Mouse (Mus musculus): ENCODE measurements around the gene Tmem28. TPM values are rescaled to one million over a fixed set of nuclear protein-coding genes. Genes with fewer than 3 reads are reported as not detected.
A peak's percentile ranks its signal among the peaks of the same experiment; 100 is the strongest.

The Tmem28 gene
- polyA plus RNA-seq (2016; fragmentation: Nextera tagmentation; extraction: Ambion mirVana), result 0.10 and 0.11 TPM in 2 replicates

DNA sequence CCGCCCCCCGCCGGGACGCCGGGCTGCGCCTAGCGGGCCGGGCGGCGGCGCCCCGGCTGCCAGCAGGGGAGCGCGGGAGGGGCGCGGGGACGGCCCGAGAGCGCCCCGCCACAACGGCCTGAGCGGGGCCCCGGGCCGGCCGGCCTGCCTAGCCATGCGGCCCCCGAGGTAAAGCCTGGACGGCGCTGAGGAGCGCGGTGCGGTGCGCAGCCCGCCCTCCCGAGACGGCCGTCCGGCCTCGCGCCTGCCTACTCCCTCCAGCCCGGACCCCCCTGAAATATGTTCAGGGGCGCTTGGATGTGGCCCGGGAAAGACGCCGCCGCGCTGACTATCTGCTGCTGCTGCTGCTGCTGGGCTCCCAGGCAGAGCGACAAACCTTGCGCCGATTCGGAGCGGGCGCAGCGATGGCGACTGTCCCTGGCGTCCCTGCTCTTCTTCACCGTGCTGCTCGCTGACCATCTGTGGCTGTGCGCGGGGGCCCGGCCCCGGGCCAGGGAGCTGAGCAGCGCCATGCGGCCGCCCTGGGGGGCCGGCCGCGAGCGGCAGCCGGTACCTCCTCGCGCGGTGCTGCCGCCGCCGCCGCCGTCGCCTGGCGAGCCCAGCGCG, at the start of gene Tmem28:
Tmem28 (plus strand) TSS at position 232 of the 606 bp plus-strand sequence.
- Histone ChIP-seq H3K36me3 (no peaks in the 10 kb centered on the region), H3K9me3 (no peaks in the 10 kb centered on the region), H3K4me1 (replicated peaks) (no peaks in the 10 kb centered on the region), H3K9ac (replicated peaks) (peak within 1 kb of the TSS; percentile 42; the same call in 1 of the 2 replicates), H3K4me3 (replicated peaks) (peak within 1 kb of the TSS; percentile 53), H3K27me3 (peaks cover 90% of the 10 kb centered on the region), H3K4me2 (peak within 1 kb of the TSS; percentile 70), H3K27ac (no peak within 1 kb of the TSS)
- 30% methylated on average over 41 of the region's 82 CpGs for WGBS
- ATAC-seq (ENCODE audit: insufficient number of reproducible peaks, insufficient read depth, low FRiP score, low TSS enrichment, low read depth), result peak; percentile 34; the same call in 1 of the 2 replicates

DNA sequence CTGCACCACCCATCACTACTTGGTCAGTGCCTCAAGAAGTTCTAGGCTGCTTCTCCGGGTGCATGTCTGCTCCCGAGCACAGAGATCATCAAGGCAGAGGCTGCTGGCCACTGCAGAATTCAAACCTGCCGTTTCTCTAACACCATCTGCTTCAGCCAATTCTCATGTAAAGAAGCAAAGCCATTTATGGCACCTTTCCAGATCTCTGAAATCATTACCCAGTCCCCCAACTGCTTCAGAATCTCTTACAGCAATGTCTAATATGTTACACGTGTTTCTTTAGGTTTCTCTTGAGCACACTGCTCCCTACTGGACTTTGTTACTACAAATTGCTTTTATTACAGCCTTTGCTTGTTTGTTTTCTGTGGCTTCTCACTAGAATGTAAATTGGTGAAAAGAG, 40.5 kb upstream of the Tmem28 start:
- WGBS, result 53% methylated on average over 4 of the region's 4 CpGs
- H3K9ac ChIP-seq (replicated peaks), result no peak overlapping the region
- H3K4me1 ChIP-seq (replicated peaks), result no peaks in the 10 kb centered on the region
- no peak overlapping the region for H3K4me3 ChIP-seq (replicated peaks)
- no peak for ATAC-seq (ENCODE audit: insufficient number of reproducible peaks, insufficient read depth, low FRiP score, low TSS enrichment, low read depth)
- no peaks in the 10 kb centered on the region for H3K9me3 ChIP-seq
- no peak overlapping the region for H3K27ac ChIP-seq
- no peak overlapping the region for H3K4me2 ChIP-seq
- H3K36me3 ChIP-seq, result no peaks in the 10 kb centered on the region
- H3K27me3 ChIP-seq, result peaks cover 28% of the 10 kb centered on the region

DNA sequence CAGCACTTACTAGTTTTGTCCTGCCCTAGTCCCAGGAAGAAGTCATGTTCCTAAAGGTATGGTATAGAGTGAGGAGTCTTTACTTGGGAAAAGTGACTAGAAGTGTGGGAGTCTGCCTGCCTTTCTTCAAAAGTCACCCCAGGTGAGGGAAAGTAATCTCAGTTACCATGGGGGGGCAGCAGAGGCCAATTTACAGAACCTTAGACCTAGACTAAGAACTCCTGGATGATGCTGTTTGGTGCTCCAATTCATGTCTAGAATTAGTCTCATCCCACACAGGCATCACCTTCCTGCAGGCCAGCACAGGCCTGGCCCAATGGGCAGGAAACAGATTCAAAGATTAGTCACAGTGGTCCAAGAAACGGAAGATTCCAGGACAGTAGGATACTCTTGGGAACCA, 12.4 kb upstream of the Tmem28 start:
- no peak overlapping the region for H3K4me2 ChIP-seq
- no peaks in the 10 kb centered on the region for H3K9me3 ChIP-seq
- ATAC-seq (ENCODE audit: insufficient number of reproducible peaks, insufficient read depth, low FRiP score, low TSS enrichment, low read depth), result no peak
- no peak overlapping the region for H3K9ac ChIP-seq (replicated peaks)
- H3K4me3 ChIP-seq (replicated peaks), result no peak overlapping the region
- 59% methylated on average over 1 of the region's 1 CpGs for WGBS
- H3K4me1 ChIP-seq (replicated peaks), result no peaks in the 10 kb centered on the region
- H3K27ac ChIP-seq, result no peak overlapping the region
- peaks cover 23% of the 10 kb centered on the region for H3K27me3 ChIP-seq
- H3K36me3 ChIP-seq, result no peaks in the 10 kb centered on the region

DNA sequence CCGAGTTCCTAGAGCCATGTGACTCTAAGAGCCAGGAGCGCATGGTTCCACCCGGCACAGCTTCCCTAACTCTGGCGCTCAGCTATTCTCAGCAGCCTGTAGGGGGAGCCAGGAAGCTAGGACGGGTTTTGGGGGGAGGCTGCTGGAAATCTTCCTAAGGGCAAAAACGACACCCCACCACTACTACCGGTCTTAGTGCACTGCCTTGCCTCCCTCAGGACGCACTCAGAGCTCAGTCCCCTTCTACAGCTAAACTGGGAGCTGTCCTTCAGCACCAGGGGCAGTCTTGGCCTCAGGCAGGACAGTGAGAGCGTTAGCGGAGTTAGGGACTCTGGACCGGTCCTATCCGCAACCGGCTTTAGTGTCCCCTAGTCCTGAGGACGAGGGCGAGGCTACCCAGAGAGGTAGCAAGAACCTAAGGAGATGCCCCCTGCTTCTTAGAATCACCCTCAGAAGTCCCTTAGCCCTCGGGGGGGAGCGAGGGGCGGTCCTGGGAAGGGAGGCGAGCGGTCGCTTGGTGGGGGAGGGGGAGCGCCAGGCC, 1.4 kb upstream of the Tmem28 start:
- peaks cover 78% of the 10 kb centered on the region for H3K27me3 ChIP-seq
- 22% methylated on average over 22 of the region's 22 CpGs for WGBS
- peak overlapping the region; percentile 53 for H3K4me3 ChIP-seq (replicated peaks)
- H3K9ac ChIP-seq (replicated peaks), result no peak overlapping the region
- H3K27ac ChIP-seq, result no peak overlapping the region
- peak; percentile 80; the same call in 1 of the 2 replicates for ATAC-seq (ENCODE audit: insufficient number of reproducible peaks, insufficient read depth, low FRiP score, low TSS enrichment, low read depth)
- H3K9me3 ChIP-seq, result no peaks in the 10 kb centered on the region
- peak overlapping the region; percentile 70 for H3K4me2 ChIP-seq
- H3K36me3 ChIP-seq, result no peaks in the 10 kb centered on the region
- H3K4me1 ChIP-seq (replicated peaks), result no peaks in the 10 kb centered on the region

DNA sequence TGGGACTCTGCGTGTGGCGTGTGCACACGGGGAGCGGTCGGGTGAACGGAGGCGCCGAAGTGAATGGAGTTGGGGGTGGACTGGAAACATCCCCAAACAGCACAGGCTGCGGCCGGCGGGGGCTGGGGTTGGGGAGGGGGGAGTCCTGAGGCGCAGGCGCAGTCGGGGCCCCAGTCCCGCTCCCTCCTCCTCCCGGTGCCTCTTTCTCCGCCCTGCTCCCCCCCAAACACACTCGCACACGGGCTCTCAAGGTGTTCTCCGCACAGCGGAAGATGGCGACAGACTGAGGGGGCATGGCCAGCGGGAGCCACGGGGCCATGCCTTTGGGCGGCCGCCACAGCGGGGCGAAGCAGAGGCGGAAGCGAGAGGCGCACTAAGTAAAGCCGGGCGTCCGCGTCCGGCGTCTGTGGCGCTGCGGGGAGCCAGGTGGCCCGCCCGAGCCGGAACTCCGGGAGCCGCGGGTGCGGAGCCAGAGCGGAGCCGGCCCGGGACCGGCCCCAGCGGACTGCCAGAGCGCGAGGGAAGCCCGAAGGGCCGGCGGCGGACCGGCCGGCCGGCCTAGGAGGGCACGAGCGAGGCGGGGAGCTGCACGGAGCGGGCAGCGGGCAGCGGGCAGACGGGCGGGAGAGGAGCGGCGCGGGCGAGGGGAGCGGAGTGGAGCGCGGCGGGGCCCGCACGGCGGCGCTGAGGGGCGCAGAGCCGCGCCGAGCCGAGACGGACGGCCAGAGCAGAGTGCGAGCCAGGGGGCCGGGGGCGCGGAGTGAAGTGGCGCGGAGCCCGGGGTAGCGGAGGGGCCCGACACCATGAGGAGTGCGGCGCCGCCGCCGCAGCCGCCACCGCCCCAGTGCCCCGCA, 658 bp upstream of the Tmem28 start:
- no peaks in the 10 kb centered on the region for H3K9me3 ChIP-seq
- peak; percentile 70 for ATAC-seq (ENCODE audit: insufficient number of reproducible peaks, insufficient read depth, low FRiP score, low TSS enrichment, low read depth)
- H3K4me1 ChIP-seq (replicated peaks), result no peaks in the 10 kb centered on the region
- H3K9ac ChIP-seq (replicated peaks), result peak overlapping the region; percentile 8; the same call in 1 of the 2 replicates
- peak overlapping the region; percentile 53 for H3K4me3 ChIP-seq (replicated peaks)
- H3K27me3 ChIP-seq, result peaks cover 85% of the 10 kb centered on the region
- no peak overlapping the region for H3K27ac ChIP-seq
- no peaks in the 10 kb centered on the region for H3K36me3 ChIP-seq
- WGBS, result 23% methylated on average over 69 of the region's 105 CpGs
- H3K4me2 ChIP-seq, result peak overlapping the region; percentile 70

DNA sequence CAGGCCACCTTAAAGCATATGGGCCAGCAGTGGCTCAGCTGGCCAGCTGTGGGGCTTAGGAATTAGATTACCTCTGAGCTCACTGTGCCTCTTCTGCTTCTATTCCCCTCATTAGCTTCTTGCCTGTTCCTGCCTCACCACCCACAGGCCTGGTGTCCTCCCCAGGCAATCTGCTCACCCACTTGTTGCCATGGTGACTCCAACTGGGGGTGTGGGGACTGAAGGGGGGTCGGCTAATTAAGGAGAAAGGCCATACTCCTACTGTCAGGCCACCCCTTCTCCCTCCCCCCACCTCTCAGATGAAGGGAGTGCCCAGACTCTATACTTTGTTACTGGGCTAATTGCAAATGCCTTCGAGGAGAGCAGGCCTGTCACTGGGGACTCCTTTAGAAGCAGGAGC, 21.3 kb downstream of the Tmem28 start:
- H3K4me3 ChIP-seq (replicated peaks), result no peak overlapping the region
- ATAC-seq (ENCODE audit: insufficient number of reproducible peaks, insufficient read depth, low FRiP score, low TSS enrichment, low read depth), result no peak
- peaks cover 35% of the 10 kb centered on the region for H3K27me3 ChIP-seq
- WGBS, result 13% methylated on average over 2 of the region's 2 CpGs
- no peak overlapping the region for H3K9ac ChIP-seq (replicated peaks)
- no peaks in the 10 kb centered on the region for H3K9me3 ChIP-seq
- no peak overlapping the region for H3K4me2 ChIP-seq
- H3K27ac ChIP-seq, result no peak overlapping the region
- H3K4me1 ChIP-seq (replicated peaks), result no peaks in the 10 kb centered on the region
- H3K36me3 ChIP-seq, result no peaks in the 10 kb centered on the region

DNA sequence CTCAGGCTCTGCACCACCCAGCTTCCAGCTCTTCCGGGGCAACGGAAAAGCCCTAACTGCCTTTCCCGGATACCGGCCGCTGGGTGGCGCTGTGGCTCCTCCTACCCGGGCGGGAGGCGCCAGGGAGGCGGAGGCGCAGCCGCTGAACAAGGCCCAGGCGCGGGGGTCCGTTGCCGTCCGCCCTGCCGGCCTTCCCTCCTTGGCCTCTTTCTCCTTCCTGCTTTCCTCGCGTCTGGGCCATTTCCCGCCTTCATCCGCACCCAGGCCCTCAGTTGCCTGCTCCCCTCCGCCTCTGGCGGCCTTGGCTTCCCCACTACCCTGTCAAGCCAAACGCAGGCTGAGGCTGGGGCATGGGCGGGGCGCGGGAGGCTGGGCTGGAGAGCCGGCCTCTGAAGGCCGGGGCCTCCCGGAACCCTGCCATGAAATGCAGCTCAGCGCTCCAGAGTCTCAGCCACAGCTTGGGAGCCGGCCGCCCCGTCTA, 32.5 kb downstream of the Tmem28 start:
- peak overlapping the region; percentile 60; the same call in 1 of the 2 replicates for H3K9ac ChIP-seq (replicated peaks)
- H3K9me3 ChIP-seq, result no peaks in the 10 kb centered on the region
- peak overlapping the region; percentile 33 for H3K4me3 ChIP-seq (replicated peaks)
- ATAC-seq (ENCODE audit: insufficient number of reproducible peaks, insufficient read depth, low FRiP score, low TSS enrichment, low read depth), result peak; percentile 92
- no peaks in the 10 kb centered on the region for H3K4me1 ChIP-seq (replicated peaks)
- no peaks in the 10 kb centered on the region for H3K36me3 ChIP-seq
- H3K4me2 ChIP-seq, result peak overlapping the region; percentile 50
- peaks cover 58% of the 10 kb centered on the region for H3K27me3 ChIP-seq
- 16% methylated on average over 35 of the region's 35 CpGs for WGBS
- 0 out of 2 replicates have a peak overlapping the region, but pooled peaks have one; percentile 56 for H3K27ac ChIP-seq

DNA sequence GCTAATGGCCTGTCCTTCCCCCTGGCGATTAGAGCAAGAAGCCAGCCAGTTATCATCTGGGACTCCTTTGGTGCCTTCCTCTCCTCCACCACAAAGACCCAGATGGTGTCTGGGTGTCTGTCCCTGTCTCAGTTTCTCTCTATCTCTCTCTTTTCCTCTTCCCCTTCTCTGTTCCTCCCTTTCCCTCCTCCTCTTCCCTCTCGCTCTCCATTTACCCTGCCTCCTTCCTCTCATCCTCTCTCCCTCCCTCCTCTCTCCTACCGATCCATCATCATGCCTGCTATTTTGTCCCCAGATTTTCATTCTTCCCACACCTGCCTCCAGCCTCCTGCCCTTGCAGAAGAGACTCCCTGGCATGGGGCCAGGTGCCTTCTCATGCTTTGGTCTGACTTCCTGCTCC, 33.0 kb downstream of the Tmem28 start:
- no peaks in the 10 kb centered on the region for H3K9me3 ChIP-seq
- H3K36me3 ChIP-seq, result no peaks in the 10 kb centered on the region
- H3K9ac ChIP-seq (replicated peaks), result no peak overlapping the region
- peak; percentile 26; the same call in 1 of the 2 replicates for ATAC-seq (ENCODE audit: insufficient number of reproducible peaks, insufficient read depth, low FRiP score, low TSS enrichment, low read depth)
- no peak overlapping the region for H3K27ac ChIP-seq
- H3K4me1 ChIP-seq (replicated peaks), result no peaks in the 10 kb centered on the region
- H3K27me3 ChIP-seq, result peaks cover 57% of the 10 kb centered on the region
- 47% methylated on average over 3 of the region's 3 CpGs for WGBS
- H3K4me3 ChIP-seq (replicated peaks), result no peak overlapping the region
- peak overlapping the region; percentile 50 for H3K4me2 ChIP-seq

DNA sequence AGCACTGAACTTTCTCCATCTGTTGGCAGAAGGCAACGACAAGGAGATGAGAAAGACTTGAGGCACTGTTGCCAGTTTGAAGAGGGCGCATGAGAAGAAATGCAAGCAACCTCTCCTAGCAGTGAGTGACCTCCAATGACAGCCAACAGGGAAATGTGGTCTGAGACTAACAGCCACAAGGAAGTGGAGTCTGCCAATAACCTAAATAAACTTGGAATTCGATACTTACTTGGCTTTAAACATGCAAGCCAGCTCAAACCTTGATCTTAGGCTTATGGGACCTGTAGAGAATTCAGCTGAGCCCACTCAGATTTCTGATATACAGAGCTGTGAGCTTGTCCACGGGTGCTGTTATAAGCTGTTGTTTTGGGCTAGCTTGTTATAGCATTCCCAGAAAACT, 51.4 kb downstream of the Tmem28 start:
- Histone ChIP-seq H3K4me3 (replicated peaks) (no peak overlapping the region), H3K27ac (no peak overlapping the region), H3K36me3 (no peaks in the 10 kb centered on the region), H3K4me1 (replicated peaks) (no peaks in the 10 kb centered on the region), H3K9me3 (no peaks in the 10 kb centered on the region), H3K9ac (replicated peaks) (no peak overlapping the region), H3K27me3 (peaks cover 43% of the 10 kb centered on the region), H3K4me2 (no peak overlapping the region)
- WGBS, result 65% methylated on average over 4 of the region's 4 CpGs
- ATAC-seq (ENCODE audit: insufficient number of reproducible peaks, insufficient read depth, low FRiP score, low TSS enrichment, low read depth), result no peak

DNA sequence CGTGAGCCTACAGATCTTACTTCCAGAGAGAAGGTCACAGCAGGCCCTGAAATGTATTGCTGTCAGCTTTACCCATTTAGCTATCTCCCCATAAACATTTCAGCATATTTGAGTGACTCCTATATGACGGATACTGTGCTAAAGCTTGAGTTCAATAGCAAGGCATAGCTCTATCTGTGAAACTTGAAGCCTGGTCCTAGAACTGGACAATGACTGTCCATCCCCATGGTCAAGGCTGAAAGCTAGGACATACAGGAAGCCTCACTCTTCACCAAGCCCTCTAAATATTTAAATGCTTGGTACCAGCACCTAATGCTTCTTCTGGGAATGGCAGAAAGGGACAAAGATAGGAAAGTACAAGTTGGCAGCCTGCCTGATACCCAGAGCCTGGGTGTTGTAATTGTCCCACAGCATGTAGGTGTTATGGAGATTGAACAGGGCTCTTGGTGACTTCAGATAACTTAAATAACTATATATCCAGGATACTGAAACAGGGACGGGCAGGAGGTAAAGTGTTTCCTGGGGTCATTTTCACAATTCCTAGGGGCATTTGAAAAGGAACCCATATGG, 51.9 kb downstream of the Tmem28 start:
- no peak for ATAC-seq (ENCODE audit: insufficient number of reproducible peaks, insufficient read depth, low FRiP score, low TSS enrichment, low read depth)
- Histone ChIP-seq H3K9ac (replicated peaks) (no peak overlapping the region), H3K27ac (no peak overlapping the region), H3K27me3 (peaks cover 38% of the 10 kb centered on the region), H3K4me1 (replicated peaks) (no peaks in the 10 kb centered on the region), H3K4me2 (no peak overlapping the region), H3K36me3 (no peaks in the 10 kb centered on the region), H3K9me3 (no peaks in the 10 kb centered on the region), H3K4me3 (replicated peaks) (no peak overlapping the region)
- 74% methylated on average over 3 of the region's 3 CpGs for WGBS
